Mouse (Mus musculus) lung, embryonic 15.5 days (tissue): Measurements from ENCODE around the gene Eln. TPM values are rescaled to one million over a fixed set of nuclear protein-coding genes. Genes with fewer than 3 reads are reported as not detected.

Experiments used
- ATAC-seq: fragments of 200-750 bp; cut with Nextera tagmentation; 2 replicates; pipeline ENCODE4 v1.8.0; 2017; ENCODE audit warnings: moderate number of reproducible peaks, borderline replicate concordance; ENCODE audit not compliant: low FRiP score, low TSS enrichment; ENCODE audit errors: extremely low read depth
- H3K27ac ChIP-seq: fragments of 300-500 bp; sonication (generic); 2 replicates; pipeline ENCODE4 v1.5.1; 2015; ENCODE audit warnings: moderate library complexity, mild to moderate bottlenecking, inconsistent platforms
- H3K27me3 ChIP-seq: fragments of 300-500 bp; sonication (generic); 2 replicates; pipeline ENCODE4 v1.6.1; 2015; ENCODE audit warnings: inconsistent platforms
- H3K36me3 ChIP-seq: fragments of 300-500 bp; sonication (generic); 2 replicates; pipeline ENCODE4 v1.6.1; 2015; ENCODE audit warnings: inconsistent platforms
- H3K4me1 ChIP-seq: fragments of 300-500 bp; sonication (generic); 2 replicates; pipeline ENCODE4 v1.6.1; 2015; ENCODE audit warnings: inconsistent platforms
- H3K4me2 ChIP-seq: fragments of 300-500 bp; sonication (generic); 2 replicates; pipeline ENCODE4 v1.6.1; 2015; ENCODE audit warnings: inconsistent platforms, mild to moderate bottlenecking, moderate library complexity
- H3K4me3 ChIP-seq: fragments of 300-500 bp; sonication (generic); 2 replicates; pipeline ENCODE4 v1.5.1; 2015; ENCODE audit warnings: mild to moderate bottlenecking, inconsistent platforms
- H3K9ac ChIP-seq: fragments of 300-500 bp; sonication (generic); 2 replicates; pipeline ENCODE4 v1.6.1; 2015; ENCODE audit warnings: inconsistent platforms
- H3K9me3 ChIP-seq: fragments of 300-500 bp; sonication (generic); 2 replicates; pipeline ENCODE4 v1.6.1; 2016; ENCODE audit warnings: inconsistent platforms
- WGBS: fragments of 180-500 bp; shearing (Covaris S2); methylation state at CpG from one replicate; pipeline ENCODE4 v1.1.7; 2015; 5-methylcytosine and 5-hydroxymethylcytosine counted together
- polyA plus RNA-seq: library from polyadenylated mRNA; unstranded; fragments of >200 nt; fragmentation: Nextera tagmentation; extraction: Ambion mirVana; gene quantifications from 2 replicates; pipeline ENCODE4 v1.2.1, GENCODE M21; 2015

Gene Eln
- polyA plus RNA-seq, 1 experiment from 2014 or later: 534 TPM

GRCm38 (mm10) chr5:134709275-134709674 lies 37.8 kb downstream of the Eln start:
- Histone ChIP-seq H3K4me1 (0 out of 2 replicates have a peak, but pooled peaks cover 6% of the 10 kb centered on the region), H3K4me2 (no peak overlapping the region), H3K9ac (no peak overlapping the region), H3K27me3 (no peaks in the 10 kb centered on the region), H3K9me3 (no peaks in the 10 kb centered on the region), H3K27ac (no peak overlapping the region), H3K4me3 (no peak overlapping the region), H3K36me3 (peaks cover 37% of the 10 kb centered on the region)
- WGBS: 34% methylated on average over 6 of the region's 6 CpGs
- no peak for ATAC-seq

- Histone ChIP-seq H3K9ac (no peak overlapping the region), H3K9me3 (no peaks in the 10 kb centered on the region), H3K27ac (no peak overlapping the region), H3K4me3 (no peak overlapping the region), H3K36me3 (peaks cover 12% of the 10 kb centered on the region; the same call in 1 of the 2 replicates), H3K27me3 (no peaks in the 10 kb centered on the region), H3K4me2 (no peak overlapping the region), H3K4me1 (0 out of 2 replicates have a peak, but pooled peaks cover 2% of the 10 kb centered on the region)
- ATAC-seq: peak; percentile 21; the same call in 1 of the 2 replicates
Observed at GRCm38 (mm10) chr5:134704157-134704556, 43.0 kb downstream of the Eln start.

- Histone ChIP-seq H3K36me3 (no peaks in the 10 kb centered on the region), H3K27ac (no peak overlapping the region), H3K4me1 (no peaks in the 10 kb centered on the region; the same call in 1 of the 2 replicates), H3K27me3 (no peaks in the 10 kb centered on the region), H3K4me3 (no peak overlapping the region), H3K9me3 (no peaks in the 10 kb centered on the region; the same call in 1 of the 2 replicates), H3K4me2 (no peak overlapping the region), H3K9ac (no peak overlapping the region)
- ATAC-seq: no peak
- 33% methylated on average over 2 of the region's 2 CpGs for WGBS
Observed at GRCm38 (mm10) chr5:134695539-134695938, 51.6 kb downstream of the Eln start.

GRCm38 (mm10) chr5:134695082-134695481 lies 52.0 kb downstream of the Eln start:
- WGBS: 12% methylated on average over 2 of the region's 2 CpGs
- Histone ChIP-seq H3K4me3 (no peak overlapping the region), H3K4me1 (no peaks in the 10 kb centered on the region; the same call in 1 of the 2 replicates), H3K27ac (no peak overlapping the region), H3K27me3 (no peaks in the 10 kb centered on the region), H3K9me3 (no peaks in the 10 kb centered on the region; the same call in 1 of the 2 replicates), H3K9ac (no peak overlapping the region), H3K4me2 (no peak overlapping the region), H3K36me3 (no peaks in the 10 kb centered on the region)
- ATAC-seq: 0 out of 2 replicates have a peak, but pooled peaks have one; percentile 23

GRCm38 (mm10) chr5:134692704-134693103 lies 54.4 kb downstream of the Eln start:
- no peak overlapping the region for H3K27ac ChIP-seq
- H3K27me3 ChIP-seq: no peaks in the 10 kb centered on the region
- no peaks in the 10 kb centered on the region; the same call in 1 of the 2 replicates for H3K9me3 ChIP-seq
- peaks cover 11% of the 10 kb centered on the region for H3K4me1 ChIP-seq
- WGBS: 85% methylated on average over 1 of the region's 1 CpGs
- ATAC-seq: no peak
- no peak overlapping the region for H3K4me2 ChIP-seq
- H3K9ac ChIP-seq: no peak overlapping the region
- H3K36me3 ChIP-seq: no peaks in the 10 kb centered on the region
- H3K4me3 ChIP-seq: no peak overlapping the region

- peak overlapping the region; percentile 97 for H3K4me2 ChIP-seq
- H3K9ac ChIP-seq: peak overlapping the region; percentile 46
- no peaks in the 10 kb centered on the region for H3K27me3 ChIP-seq
- peak; percentile 96 for ATAC-seq
- peaks cover 21% of the 10 kb centered on the region for H3K4me1 ChIP-seq
- peak overlapping the region; percentile 89 for H3K4me3 ChIP-seq
- peak overlapping the region; percentile 73 for H3K27ac ChIP-seq
- WGBS: under 1% methylated on average over 38 of the region's 38 CpGs
- H3K9me3 ChIP-seq: no peaks in the 10 kb centered on the region
- peaks cover 10% of the 10 kb centered on the region; the same call in 1 of the 2 replicates for H3K36me3 ChIP-seq
Observed at GRCm38 (mm10) chr5:134688718-134689284, 58.3 kb downstream of the Eln start.

GRCm38 (mm10) chr5:134688086-134688717 lies 58.9 kb downstream of the Eln start, which contains the start of gene Limk1:
Limk1 (minus strand) TSS chr5:134688598.
- Histone ChIP-seq H3K9me3 (no peaks in the 10 kb centered on the region), H3K4me3 (peak within 1 kb of the TSS; percentile 89), H3K4me2 (peak within 1 kb of the TSS; percentile 97), H3K9ac (peak within 1 kb of the TSS; percentile 79), H3K27ac (peak within 1 kb of the TSS; percentile 73), H3K27me3 (no peaks in the 10 kb centered on the region), H3K4me1 (peaks cover 21% of the 10 kb centered on the region), H3K36me3 (peaks cover 10% of the 10 kb centered on the region; the same call in 1 of the 2 replicates)
- WGBS: under 1% methylated on average over 51 of the region's 69 CpGs
- ATAC-seq: no peak; the same call in 1 of the 2 replicates

GRCm38 (mm10) chr5:134687187-134687586 lies 59.9 kb downstream of the Eln start:
- no peak overlapping the region for H3K9ac ChIP-seq
- 76% methylated on average over 1 of the region's 1 CpGs for WGBS
- H3K27ac ChIP-seq: no peak overlapping the region
- peaks cover 21% of the 10 kb centered on the region for H3K4me1 ChIP-seq
- H3K4me2 ChIP-seq: peak overlapping the region; percentile 97
- H3K4me3 ChIP-seq: peak overlapping the region; percentile 89
- H3K36me3 ChIP-seq: peaks cover 10% of the 10 kb centered on the region; the same call in 1 of the 2 replicates
- H3K9me3 ChIP-seq: no peaks in the 10 kb centered on the region
- ATAC-seq: no peak
- no peaks in the 10 kb centered on the region for H3K27me3 ChIP-seq

GRCm38 (mm10) chr5:134686541-134686940 lies 60.6 kb downstream of the Eln start:
- no peaks in the 10 kb centered on the region for H3K9me3 ChIP-seq
- H3K36me3 ChIP-seq: peaks cover 10% of the 10 kb centered on the region; the same call in 1 of the 2 replicates
- H3K27me3 ChIP-seq: no peaks in the 10 kb centered on the region
- ATAC-seq: no peak
- no peak overlapping the region for H3K4me3 ChIP-seq
- WGBS: 87% methylated on average over 6 of the region's 6 CpGs
- H3K27ac ChIP-seq: no peak overlapping the region
- peaks cover 21% of the 10 kb centered on the region for H3K4me1 ChIP-seq
- no peak overlapping the region for H3K9ac ChIP-seq
- H3K4me2 ChIP-seq: no peak overlapping the region

- H3K4me2 ChIP-seq: no peak overlapping the region
- ATAC-seq: no peak
- no peaks in the 10 kb centered on the region for H3K9me3 ChIP-seq
- H3K27ac ChIP-seq: no peak overlapping the region
- no peak overlapping the region for H3K4me3 ChIP-seq
- H3K36me3 ChIP-seq: peaks cover 10% of the 10 kb centered on the region; the same call in 1 of the 2 replicates
- 77% methylated on average over 2 of the region's 2 CpGs for WGBS
- H3K4me1 ChIP-seq: peaks cover 33% of the 10 kb centered on the region
- no peak overlapping the region for H3K9ac ChIP-seq
- no peaks in the 10 kb centered on the region for H3K27me3 ChIP-seq
Observed at GRCm38 (mm10) chr5:134684398-134684797, 62.7 kb downstream of the Eln start.

GRCm38 (mm10) chr5:134683813-134684212 lies 63.3 kb downstream of the Eln start:
- no peaks in the 10 kb centered on the region for H3K9me3 ChIP-seq
- H3K4me3 ChIP-seq: no peak overlapping the region
- no peak for ATAC-seq
- H3K36me3 ChIP-seq: peaks cover 10% of the 10 kb centered on the region; the same call in 1 of the 2 replicates
- peaks cover 33% of the 10 kb centered on the region for H3K4me1 ChIP-seq
- no peak overlapping the region for H3K9ac ChIP-seq
- no peak overlapping the region for H3K4me2 ChIP-seq
- WGBS: 69% methylated on average over 2 of the region's 2 CpGs
- no peaks in the 10 kb centered on the region for H3K27me3 ChIP-seq
- no peak overlapping the region for H3K27ac ChIP-seq

GRCm38 (mm10) chr5:134680238-134680637 lies 66.9 kb downstream of the Eln start:
- Histone ChIP-seq H3K4me3 (no peak overlapping the region), H3K9me3 (no peaks in the 10 kb centered on the region), H3K36me3 (peaks cover 2% of the 10 kb centered on the region; the same call in 1 of the 2 replicates), H3K27me3 (no peaks in the 10 kb centered on the region), H3K27ac (peak overlapping the region; percentile 25), H3K9ac (no peak overlapping the region), H3K4me1 (peaks cover 43% of the 10 kb centered on the region), H3K4me2 (no peak overlapping the region; the same call in 1 of the 2 replicates)
- WGBS: 42% methylated on average over 12 of the region's 12 CpGs
- no peak for ATAC-seq
